Comparison of ENCODE assay signal across 22 mouse cellular contexts in genomic region chr3:88543651-88544410, GRCm38 (mm10). TPM values are rescaled to one million over a fixed set of nuclear protein-coding genes. Genes with fewer than 3 reads are reported as not detected.
DNase-seq lines count a peak whose midpoint lies in the region; ATAC-seq lines count a peak whose summit lies in the region.
"Had no signal": no experiment of that assay in that cellular context is flagged by ENCODE, and none has a peak within 500 bp of the region (broad histone marks: within the 10 kb centered on the region; RNA-seq: fewer than 3 reads in every experiment).

No protein-coding gene starts in this region.

- H3K9me3 ChIP-seq in forebrain, embryonic 12.5 days = no peaks in the 10 kb centered on the region
- H3K9me3 ChIP-seq in forebrain, embryonic 15.5 days = no peaks in the 10 kb centered on the region
- no peaks in the 10 kb centered on the region for H3K9me3 ChIP-seq in midbrain, embryonic 11.5 days (ENCODE audit: control insufficient read depth, low read length)
- no peaks in the 10 kb centered on the region for H3K9me3 ChIP-seq in midbrain, embryonic 10.5 days (replicated peaks)
- no peaks in the 10 kb centered on the region for H3K9me3 ChIP-seq in embryonic facial prominence, embryonic 10.5 days
- H3K9me3 ChIP-seq: heart, embryonic 10.5 days; kidney, embryonic 15.5 days; lung, embryonic 15.5 days had no signal

- DNase-seq in midbrain, embryonic 11.5 days (ENCODE audit: low spot score, missing footprints) = peak; percentile 47
- no peak for DNase-seq in midbrain, embryonic 10.5 days (ENCODE audit: low spot score)
- DNase-seq in embryonic facial prominence, embryonic 10.5 days (ENCODE audit: low spot score) = peak; percentile 7
- DNase-seq in naive thymus-derived CD4-positive, alpha-beta T cell, adult 2 months (ENCODE audit: low read depth) = peak; percentile 36
- DNase-seq in frontal cortex, postnatal 10 days (ENCODE audit: low spot score in 2 of 2) = no peak
- DNase-seq in embryo, embryonic 9.5 days (ENCODE audit: extremely low spot score) = no peak
- DNase-seq: adrenal gland, postnatal 10 days; forebrain, postnatal 0 days; heart, postnatal 4 days; spleen, adult 18-20 months; thymus, postnatal 25 days had no signal

- no peak overlapping the region for H3K4me3 ChIP-seq in forebrain, embryonic 12.5 days (replicated peaks)
- no peak overlapping the region for H3K4me3 ChIP-seq in forebrain, embryonic 15.5 days
- no peak overlapping the region for H3K4me3 ChIP-seq in midbrain, embryonic 11.5 days (ENCODE audit: low read depth, low read length)
- no peak overlapping the region for H3K4me3 ChIP-seq in midbrain, embryonic 10.5 days
- 0 out of 2 replicates have a peak overlapping the region, but pooled peaks have one; percentile 3 for H3K4me3 ChIP-seq in embryonic facial prominence, embryonic 10.5 days
- H3K4me3 ChIP-seq: heart, embryonic 10.5 days; kidney, embryonic 15.5 days; left cerebral cortex, adult 2 months; lung, embryonic 15.5 days had no signal

- H3K4me1 ChIP-seq in forebrain, embryonic 12.5 days = peaks cover 39% of the 10 kb centered on the region
- peaks cover 35% of the 10 kb centered on the region for H3K4me1 ChIP-seq in forebrain, embryonic 15.5 days
- peaks cover 18% of the 10 kb centered on the region for H3K4me1 ChIP-seq in midbrain, embryonic 11.5 days (ENCODE audit: control insufficient read depth, insufficient read depth, low read length)
- H3K4me1 ChIP-seq in midbrain, embryonic 10.5 days = peaks cover 48% of the 10 kb centered on the region
- H3K4me1 ChIP-seq in embryonic facial prominence, embryonic 10.5 days = peaks cover 64% of the 10 kb centered on the region

- H3K36me3 ChIP-seq in forebrain, embryonic 12.5 days (replicated peaks) = peaks cover 20% of the 10 kb centered on the region
- H3K36me3 ChIP-seq in forebrain, embryonic 15.5 days = peaks cover 11% of the 10 kb centered on the region; the same call in 1 of the 2 replicates
- H3K36me3 ChIP-seq in midbrain, embryonic 11.5 days (ENCODE audit: control insufficient read depth, insufficient read depth, low read length) = peaks cover 3% of the 10 kb centered on the region; the same call in 1 of the 2 replicates
- peaks cover 22% of the 10 kb centered on the region for H3K36me3 ChIP-seq in midbrain, embryonic 10.5 days
- H3K36me3 ChIP-seq in embryonic facial prominence, embryonic 10.5 days (replicated peaks) = peaks cover 33% of the 10 kb centered on the region

- no peak overlapping the region for H3K4me2 ChIP-seq in forebrain, embryonic 12.5 days
- H3K4me2 ChIP-seq in forebrain, embryonic 15.5 days (replicated peaks) = no peak overlapping the region
- H3K4me2 ChIP-seq in midbrain, embryonic 11.5 days = no peak overlapping the region
- H3K4me2 ChIP-seq: kidney, embryonic 15.5 days; lung, embryonic 15.5 days had no signal

- no peak overlapping the region for H3K9ac ChIP-seq in forebrain, embryonic 12.5 days
- no peak overlapping the region for H3K9ac ChIP-seq in forebrain, embryonic 15.5 days (replicated peaks)
- H3K9ac ChIP-seq in midbrain, embryonic 11.5 days (ENCODE audit: low read length) = no peak overlapping the region
- H3K9ac ChIP-seq: forebrain, postnatal 0 days; kidney, embryonic 15.5 days; liver, embryonic 14.5 days; lung, embryonic 15.5 days had no signal

- no peaks in the 10 kb centered on the region for H3K27me3 ChIP-seq in forebrain, embryonic 12.5 days
- H3K27me3 ChIP-seq in forebrain, embryonic 15.5 days = no peaks in the 10 kb centered on the region
- no peaks in the 10 kb centered on the region for H3K27me3 ChIP-seq in midbrain, embryonic 11.5 days (ENCODE audit: control insufficient read depth, insufficient read depth, low read length)
- H3K27me3 ChIP-seq in midbrain, embryonic 10.5 days (ENCODE audit: low read depth, poor library complexity, severe bottlenecking) = no peaks in the 10 kb centered on the region
- no peaks in the 10 kb centered on the region for H3K27me3 ChIP-seq in embryonic facial prominence, embryonic 10.5 days (replicated peaks; ENCODE audit: low read depth, poor library complexity, severe bottlenecking)
- H3K27me3 ChIP-seq: kidney, embryonic 15.5 days; lung, embryonic 15.5 days had no signal

- 75% methylated on average over 5 of the region's 5 CpGs for WGBS in forebrain, embryonic 12.5 days
- WGBS in forebrain, embryonic 15.5 days = 75% methylated on average over 5 of the region's 5 CpGs
- 81% methylated on average over 5 of the region's 5 CpGs for WGBS in midbrain, embryonic 11.5 days
- WGBS in midbrain, embryonic 10.5 days = 78% methylated on average over 5 of the region's 5 CpGs
- 70% methylated on average over 5 of the region's 5 CpGs for WGBS in embryonic facial prominence, embryonic 10.5 days

- ATAC-seq in forebrain, embryonic 12.5 days (ENCODE audit: low FRiP score) = no peak
- no peak for ATAC-seq in forebrain, embryonic 15.5 days (replicated peaks)
- ATAC-seq in midbrain, embryonic 11.5 days (ENCODE audit: low FRiP score) = no peak
- ATAC-seq: forebrain, postnatal 0 days; hindbrain, embryonic 16.5 days; intestine, postnatal 0 days had no signal

- 0 out of 2 replicates have a peak overlapping the region, but pooled peaks have one; percentile 46 for H3K27ac ChIP-seq in forebrain, embryonic 12.5 days
- H3K27ac ChIP-seq in forebrain, embryonic 15.5 days (replicated peaks) = no peak overlapping the region
- no peak overlapping the region for H3K27ac ChIP-seq in midbrain, embryonic 11.5 days (ENCODE audit: low read depth, low read length)
- no peak overlapping the region for H3K27ac ChIP-seq in midbrain, embryonic 10.5 days (replicated peaks)
- H3K27ac ChIP-seq in embryonic facial prominence, embryonic 10.5 days (replicated peaks) = no peak overlapping the region
- H3K27ac ChIP-seq: heart, embryonic 10.5 days; kidney, embryonic 15.5 days; left cerebral cortex, adult 2 months; liver, embryonic 14.5 days; lung, embryonic 15.5 days had no signal

RNA-seq across cellular contexts. Expression of gene Rab25, which starts 4.3 kb away (rescaled TPM):
- 0.82 and 1.2 TPM in 2 replicates for polyA plus RNA-seq in forebrain, embryonic 12.5 days (2016; fragmentation: Nextera tagmentation; extraction: Ambion mirVana)
- 0.15 and 0.28 TPM in 2 replicates for polyA plus RNA-seq in forebrain, embryonic 15.5 days (2015; fragmentation: Nextera tagmentation; extraction: Ambion mirVana)
- polyA plus RNA-seq in midbrain, embryonic 11.5 days (2014; fragmentation: Nextera tagmentation; extraction: Ambion mirVana) = 0.25 and 0.86 TPM in 2 replicates
- polyA plus RNA-seq in midbrain, embryonic 10.5 days (2016; fragmentation: Nextera tagmentation; extraction: Ambion mirVana) = 0.49 and 0.79 TPM in 2 replicates
- polyA plus RNA-seq in embryonic facial prominence, embryonic 10.5 days (2016; fragmentation: Nextera tagmentation; extraction: Ambion mirVana) = 4.9 and 5.8 TPM in 2 replicates
- polyA plus RNA-seq: forebrain, postnatal 0 days; hindbrain, embryonic 16.5 days; midbrain, embryonic 14.5 days; neural tube, embryonic 14.5 days had no signal

RNA-seq across cellular contexts. Expression of gene Lamtor2, which starts 9.0 kb away (rescaled TPM):
- polyA plus RNA-seq in forebrain, embryonic 12.5 days (2016; fragmentation: Nextera tagmentation; extraction: Ambion mirVana) = 137 and 138 TPM in 2 replicates
- 169 and 187 TPM in 2 replicates for polyA plus RNA-seq in forebrain, embryonic 15.5 days (2015; fragmentation: Nextera tagmentation; extraction: Ambion mirVana)
- 87.2 and 103 TPM in 2 replicates for polyA plus RNA-seq in midbrain, embryonic 11.5 days (2014; fragmentation: Nextera tagmentation; extraction: Ambion mirVana)
- polyA plus RNA-seq in midbrain, embryonic 10.5 days (2016; fragmentation: Nextera tagmentation; extraction: Ambion mirVana) = 175 and 192 TPM in 2 replicates
- polyA plus RNA-seq in embryonic facial prominence, embryonic 10.5 days (2016; fragmentation: Nextera tagmentation; extraction: Ambion mirVana) = 158 and 161 TPM in 2 replicates

RNA-seq across cellular contexts. Expression of gene Ubqln4, which starts 9.7 kb away (rescaled TPM):
- 64.1 and 64.4 TPM in 2 replicates for polyA plus RNA-seq in forebrain, embryonic 12.5 days (2016; fragmentation: Nextera tagmentation; extraction: Ambion mirVana)
- 45.8 and 47.6 TPM in 2 replicates for polyA plus RNA-seq in forebrain, embryonic 15.5 days (2015; fragmentation: Nextera tagmentation; extraction: Ambion mirVana)
- polyA plus RNA-seq in midbrain, embryonic 11.5 days (2014; fragmentation: Nextera tagmentation; extraction: Ambion mirVana) = 72.4 and 73.0 TPM in 2 replicates
- 71.1 and 74.1 TPM in 2 replicates for polyA plus RNA-seq in midbrain, embryonic 10.5 days (2016; fragmentation: Nextera tagmentation; extraction: Ambion mirVana)
- 68.6 and 77.9 TPM in 2 replicates for polyA plus RNA-seq in embryonic facial prominence, embryonic 10.5 days (2016; fragmentation: Nextera tagmentation; extraction: Ambion mirVana)

RNA-seq across cellular contexts. Expression of gene Mex3a, which starts 11.6 kb away (rescaled TPM):
- polyA plus RNA-seq in forebrain, embryonic 12.5 days (2016; fragmentation: Nextera tagmentation; extraction: Ambion mirVana) = 51.0 and 53.2 TPM in 2 replicates
- 50.6 and 55.6 TPM in 2 replicates for polyA plus RNA-seq in forebrain, embryonic 15.5 days (2015; fragmentation: Nextera tagmentation; extraction: Ambion mirVana)
- 44.5 and 45.1 TPM in 2 replicates for polyA plus RNA-seq in midbrain, embryonic 11.5 days (2014; fragmentation: Nextera tagmentation; extraction: Ambion mirVana)
- polyA plus RNA-seq in midbrain, embryonic 10.5 days (2016; fragmentation: Nextera tagmentation; extraction: Ambion mirVana) = 27.7 and 33.8 TPM in 2 replicates
- polyA plus RNA-seq in embryonic facial prominence, embryonic 10.5 days (2016; fragmentation: Nextera tagmentation; extraction: Ambion mirVana) = 33.6 and 37.4 TPM in 2 replicates

RNA-seq across cellular contexts. Expression of gene Ssr2, which starts 31.8 kb away (rescaled TPM):
- 118 and 135 TPM in 2 replicates for polyA plus RNA-seq in forebrain, embryonic 12.5 days (2016; fragmentation: Nextera tagmentation; extraction: Ambion mirVana)
- polyA plus RNA-seq in forebrain, embryonic 15.5 days (2015; fragmentation: Nextera tagmentation; extraction: Ambion mirVana) = 133 and 134 TPM in 2 replicates
- polyA plus RNA-seq in midbrain, embryonic 11.5 days (2014; fragmentation: Nextera tagmentation; extraction: Ambion mirVana) = 154 and 157 TPM in 2 replicates
- polyA plus RNA-seq in midbrain, embryonic 10.5 days (2016; fragmentation: Nextera tagmentation; extraction: Ambion mirVana) = 201 and 207 TPM in 2 replicates
- polyA plus RNA-seq in embryonic facial prominence, embryonic 10.5 days (2016; fragmentation: Nextera tagmentation; extraction: Ambion mirVana) = 229 and 231 TPM in 2 replicates

Comparison
In these comparisons a context has a peak if more than half of its experiments do, and no peak if none do; other contexts are left out.
1. DNase-seq: peak in midbrain, embryonic 11.5 days (single experiment), embryonic facial prominence, embryonic 10.5 days (single experiment) and naive thymus-derived CD4-positive, alpha-beta T cell, adult 2 months (single experiment); none in midbrain, embryonic 10.5 days (single experiment), frontal cortex, postnatal 10 days (0 of 2) and embryo, embryonic 9.5 days (single experiment).